Mouse (Mus musculus) kidney, postnatal 25 days (tissue): ENCODE measurements at regions not wholly inside any gene's neighbourhood (a gene's known extent, or its start where the extent isn't known, plus 50 kb on each side); places are given as distances from the start of the nearest gene placed in this dataset.

Experiments used
- DNase-seq, 2 experiments: peaks; one replicate each; pipeline ENCODE4 v3.0.0; 2021; ENCODE audit warnings: mixed read lengths in 2 of 2

DNA sequence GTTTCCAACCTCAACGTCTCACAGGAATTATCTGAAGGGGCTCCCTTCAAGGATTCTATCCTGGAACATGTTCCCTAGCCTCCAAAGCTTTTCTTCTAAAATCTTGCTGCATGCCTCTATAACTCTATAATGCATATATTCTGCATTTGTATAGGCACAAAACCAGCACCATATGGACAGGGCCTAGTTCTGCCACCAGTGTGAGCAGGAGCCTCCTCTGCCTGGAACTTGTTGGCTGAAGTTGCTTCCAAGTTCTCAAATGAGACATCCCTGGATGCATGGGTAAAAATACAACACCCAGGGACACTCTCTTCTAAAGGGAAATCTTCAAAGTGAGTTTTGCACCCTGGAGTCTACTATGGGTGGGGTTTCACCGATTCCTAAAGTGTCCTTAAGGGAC is 62.3 kb upstream of the Tenm4 start:
- DNase-seq = no peak

DNA sequence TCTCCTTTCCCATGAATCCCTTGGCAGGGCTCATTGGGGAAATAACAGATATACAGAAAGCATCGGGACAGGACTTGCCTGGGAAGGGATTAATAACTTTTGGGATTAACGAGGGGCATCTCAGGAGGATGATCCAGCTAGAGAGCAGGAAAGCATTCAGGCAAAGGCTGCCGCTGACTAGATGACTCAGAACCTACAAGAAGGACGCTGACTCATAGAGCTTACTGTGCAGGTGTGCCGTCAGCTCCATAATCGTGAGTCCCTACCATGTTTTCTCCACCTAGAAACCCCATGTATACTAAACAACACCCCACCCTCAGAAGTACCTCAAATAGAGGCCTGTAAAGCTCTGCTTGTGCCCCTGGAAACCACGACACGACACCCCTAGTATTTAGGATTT is 50.9 kb upstream of the Tenm4 start:
- no peak for DNase-seq
